25 mouse cellular contexts compared by ENCODE assay signal in the genomic region with DNA sequence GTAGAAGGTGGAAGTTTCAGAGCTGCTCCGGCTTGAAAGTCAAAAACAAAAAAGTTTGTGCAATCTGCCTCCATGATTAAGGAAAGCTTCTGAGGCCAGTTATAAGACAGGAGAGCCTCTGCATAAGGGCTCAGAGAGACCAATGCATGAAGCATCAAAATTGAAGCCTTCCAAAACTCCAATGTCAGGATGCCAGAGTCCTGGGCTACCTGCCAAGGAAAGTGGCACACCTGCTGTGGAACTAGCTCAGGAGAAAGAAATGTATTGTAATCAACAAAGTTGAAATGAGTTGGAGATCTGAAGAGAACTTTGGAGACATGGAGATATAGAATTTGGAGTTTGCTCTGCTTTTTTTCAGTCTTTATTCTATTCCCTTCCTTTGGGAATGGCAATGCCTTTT. TPM values are rescaled to one million over a fixed set of nuclear protein-coding genes. Genes with fewer than 3 reads are reported as not detected.
A peak's percentile ranks its signal among the peaks of the same experiment; 100 is the strongest.
DNase-seq lines count a peak whose midpoint lies in the region; ATAC-seq and TF ChIP-seq lines count a peak whose summit lies in the region.
"Had no signal": no experiment of that assay in that cellular context is flagged by ENCODE, and none has a peak within 500 bp of the region (broad histone marks: within the 10 kb centered on the region; RNA-seq: fewer than 3 reads in every experiment).

No protein-coding gene starts in this region.

- WGBS in cerebellum, adult 2 months, result 76% methylated on average over 1 of the region's 1 CpGs
- 96% methylated on average over 1 of the region's 1 CpGs for whole genome bisulfite sequencing in liver, adult 2 months
- WGBS in liver, embryonic 11.5 days, result 89% methylated on average over 1 of the region's 1 CpGs

- H3K4me1 ChIP-seq in cerebellum, adult 2 months (ENCODE audit: control insufficient read depth, insufficient read depth, low read length), result no peaks in the 10 kb centered on the region
- H3K4me1 ChIP-seq in liver, adult 2 months (ENCODE audit: control insufficient read depth, insufficient read depth, low read length), result peaks cover 4% of the 10 kb centered on the region; the same call in 1 of the 2 replicates
- H3K4me1 ChIP-seq in liver, embryonic 11.5 days (replicated peaks; ENCODE audit: control insufficient read depth, insufficient read depth, low read length), result no peaks in the 10 kb centered on the region
- H3K4me1 ChIP-seq: embryonic facial prominence, embryonic 10.5 days; embryonic facial prominence, embryonic 12.5 days; forebrain, embryonic 13.5 days; forebrain, embryonic 15.5 days had no signal

- no peak overlapping the region for H3K4me3 ChIP-seq in cerebellum, adult 2 months (replicated peaks; ENCODE audit: insufficient read depth, low read depth, low read length)
- H3K4me3 ChIP-seq in liver, adult 2 months (ENCODE audit: insufficient read depth, low read depth, low read length), result no peak overlapping the region
- no peak overlapping the region for H3K4me3 ChIP-seq in liver, embryonic 11.5 days (ENCODE audit: low read depth, low read length)
- H3K4me3 ChIP-seq: embryonic facial prominence, embryonic 10.5 days; embryonic facial prominence, embryonic 12.5 days; forebrain, embryonic 13.5 days; forebrain, embryonic 15.5 days had no signal

- no peak overlapping the region for H3K9ac ChIP-seq in liver, adult 2 months (ENCODE audit: low read depth, low read length)
- H3K9ac ChIP-seq in liver, embryonic 11.5 days (ENCODE audit: low read depth, low read length), result no peak overlapping the region
- H3K9ac ChIP-seq: embryonic facial prominence, embryonic 12.5 days; forebrain, embryonic 13.5 days; forebrain, embryonic 15.5 days; forebrain, postnatal 0 days had no signal

- no peaks in the 10 kb centered on the region for H3K9me3 ChIP-seq in liver, embryonic 11.5 days (ENCODE audit: control insufficient read depth, low read length)
- H3K9me3 ChIP-seq: embryonic facial prominence, embryonic 10.5 days; embryonic facial prominence, embryonic 12.5 days; forebrain, embryonic 13.5 days; forebrain, embryonic 15.5 days had no signal

- DNase-seq in cerebellum, postnatal 14 days, result peak; percentile 6 to 54
- DNase-seq in cerebellum, adult 2 months, result no peak
- DNase-seq in gastrocnemius, postnatal 14 days, result peak; percentile 7
- DNase-seq in gastrocnemius, postnatal 4 days (ENCODE audit: low spot score in 2 of 2), result no peak
- DNase-seq in liver, adult 2 months (ENCODE audit: extremely low read depth, low read depth, low spot score), result peak; percentile 51
- DNase-seq in liver, embryonic 11.5 days (ENCODE audit: low spot score), result no peak
- DNase-seq in brain, adult 2 months (ENCODE audit: low read depth, low spot score), result peak; percentile 2
- DNase-seq in thymus, postnatal 25 days, result no peak
- DNase-seq: adrenal gland, adult 2 months; adrenal gland, postnatal 10 days; adrenal gland, postnatal 25 days; cerebellum, adult 11-12 months; cerebellum, adult 8-10 months; forebrain, postnatal 0 days had no signal

- H3K36me3 ChIP-seq in liver, adult 2 months (ENCODE audit: control insufficient read depth, insufficient read depth, low read length), result no peaks in the 10 kb centered on the region
- no peaks in the 10 kb centered on the region for H3K36me3 ChIP-seq in liver, embryonic 11.5 days (ENCODE audit: control insufficient read depth, insufficient read depth, low read length)
- H3K36me3 ChIP-seq: embryonic facial prominence, embryonic 10.5 days; embryonic facial prominence, embryonic 12.5 days; forebrain, embryonic 15.5 days had no signal

- H3K79me2 ChIP-seq in liver, adult 2 months (ENCODE audit: control insufficient read depth, insufficient read depth, low read length), result no peaks in the 10 kb centered on the region

- intact Hi-C loops in gastrocnemius, postnatal 14 days (cut with DNase I; ENCODE audit: low total_unique reads), result no loop called here

- TF ChIP-seq CTCF in cerebellum, adult 2 months (IDR thresholded peaks at IDR 0.05; ENCODE audit: borderline replicate concordance, insufficient read depth, low read depth, low read length), result no peak
- no peak for TF ChIP-seq CTCF in liver, adult 2 months (IDR thresholded peaks at IDR 0.05; ENCODE audit: low read depth, low read length)

- no peak overlapping the region for H3K4me2 ChIP-seq in liver, embryonic 11.5 days
- H3K4me2 ChIP-seq: embryonic facial prominence, embryonic 12.5 days; forebrain, embryonic 13.5 days; forebrain, embryonic 15.5 days had no signal

- no peak overlapping the region for H3K27ac ChIP-seq in cerebellum, adult 2 months (ENCODE audit: insufficient read depth, low read length)
- no peak overlapping the region for H3K27ac ChIP-seq in liver, adult 2 months (replicated peaks; ENCODE audit: insufficient read depth, low read depth, low read length)
- H3K27ac ChIP-seq in liver, embryonic 11.5 days (ENCODE audit: low read depth, low read length), result no peak overlapping the region
- H3K27ac ChIP-seq: embryonic facial prominence, embryonic 10.5 days; embryonic facial prominence, embryonic 12.5 days; forebrain, embryonic 13.5 days; forebrain, embryonic 15.5 days had no signal

- H3K27me3 ChIP-seq in cerebellum, adult 2 months (ENCODE audit: control insufficient read depth, insufficient read depth, low read length), result no peaks in the 10 kb centered on the region
- no peaks in the 10 kb centered on the region for H3K27me3 ChIP-seq in liver, adult 2 months (ENCODE audit: control insufficient read depth, insufficient read depth, low read length)
- H3K27me3 ChIP-seq in liver, embryonic 11.5 days (replicated peaks; ENCODE audit: control insufficient read depth, insufficient read depth, low read length), result no peaks in the 10 kb centered on the region
- H3K27me3 ChIP-seq: embryonic facial prominence, embryonic 12.5 days; forebrain, embryonic 13.5 days; forebrain, embryonic 15.5 days had no signal

- ATAC-seq in liver, embryonic 11.5 days (replicated peaks; ENCODE audit: low FRiP score), result no peak
- ATAC-seq: forebrain, embryonic 13.5 days; forebrain, embryonic 15.5 days; forebrain, postnatal 0 days had no signal

- no peak for TF ChIP-seq POLR2A in cerebellum, adult 2 months (IDR thresholded peaks at IDR 0.05; ENCODE audit: borderline replicate concordance, insufficient read depth, low read length)
- no peak for TF ChIP-seq POLR2A in liver, adult 2 months (IDR thresholded peaks at IDR 0.05; ENCODE audit: extremely low read depth, insufficient read depth, low read length)

RNA-seq across cellular contexts. Expression of a gene that starts 47.4 kb away (rescaled TPM):
- not detected in 2 replicates for polyA plus RNA-seq in cerebellum, adult 2 months (2012; rRNA removed)
- not detected for total RNA-seq in gastrocnemius, postnatal 14 days (2021)
- total RNA-seq in gastrocnemius, postnatal 4 days (2021), result under 1 TPM in 1 of 2 experiments, not detected in 1; 0.36 TPM
- total RNA-seq in liver, adult 2 months (2014; rRNA removed), result 26.9 and 30.1 TPM in 2 replicates
- polyA plus RNA-seq in liver, adult 2 months (2012; rRNA removed), result 2.1 and 4.3 TPM in 2 replicates
- polyA plus RNA-seq in liver, embryonic 11.5 days (2014; fragmentation: Nextera tagmentation; extraction: Ambion mirVana), result 0.90 and 1.1 TPM in 2 replicates
- total RNA-seq: adrenal gland, adult 2 months; adrenal gland, postnatal 25 days; MEL had no signal
- polyA plus RNA-seq: adrenal gland, adult 2 months; C2C12; cortical plate, adult 2 months; embryonic facial prominence, embryonic 14.5 days; forebrain, embryonic 11.5 days; forebrain, embryonic 13.5 days; forebrain, embryonic 15.5 days; forebrain, postnatal 0 days had no signal

RNA-seq across cellular contexts. Expression of a gene that starts 48.4 kb away (rescaled TPM):
- polyA plus RNA-seq in cerebellum, adult 2 months (2012; rRNA removed), result not detected in 2 replicates
- total RNA-seq in gastrocnemius, postnatal 14 days (2021), result not detected
- total RNA-seq in gastrocnemius, postnatal 4 days (2021), result not detected
- 0.18 TPM in 1 of 2 replicates, not detected in the other for total RNA-seq in liver, adult 2 months (2014; rRNA removed)
- 0.16 TPM in 1 of 2 replicates, not detected in the other for polyA plus RNA-seq in liver, adult 2 months (2012; rRNA removed)
- not detected in 2 replicates for polyA plus RNA-seq in liver, embryonic 11.5 days (2014; fragmentation: Nextera tagmentation; extraction: Ambion mirVana)
- total RNA-seq: adrenal gland, adult 2 months; adrenal gland, postnatal 10 days; adrenal gland, postnatal 25 days; adrenal gland, postnatal 4 days; ES-E14; forebrain, postnatal 0 days; MEL had no signal
- polyA plus RNA-seq: adrenal gland, adult 2 months; C2C12; cortical plate, adult 2 months; embryonic facial prominence, embryonic 10.5 days; embryonic facial prominence, embryonic 12.5 days; embryonic facial prominence, embryonic 14.5 days; forebrain, embryonic 11.5 days; forebrain, embryonic 13.5 days; forebrain, embryonic 15.5 days; forebrain, postnatal 0 days had no signal

Comparison
In these comparisons a context has a peak if more than half of its experiments do, and no peak if none do; other contexts are left out.
1. DNase-seq: peak in cerebellum, postnatal 14 days (2 of 2), gastrocnemius, postnatal 14 days (single experiment), liver, adult 2 months (single experiment) and brain, adult 2 months (single experiment); none in cerebellum, adult 2 months (0 of 2), gastrocnemius, postnatal 4 days (0 of 2), liver, embryonic 11.5 days (single experiment) and thymus, postnatal 25 days (single experiment).
2. RNA of a gene that starts 47.4 kb away (total RNA-seq): 26.9 to 30.1 TPM in liver, adult 2 months; 0.36 TPM in gastrocnemius, postnatal 4 days and not detected in gastrocnemius, postnatal 14 days; every median in the first group is over 10 times any median in the second.